Mouse (Mus musculus) ES-Bruce4 (cell line): ENCODE measurements at regions not wholly inside any gene's neighbourhood (a gene's known extent, or its start where the extent isn't known, plus 50 kb on each side); places are given as distances from the start of the nearest gene placed in this dataset.

Experiments
- CTCF ChIP-seq: IDR thresholded peaks from one replicate; pipeline ENCODE4 v1.8.1; 2011; ENCODE audit warnings: low read depth, low read length
- EP300 ChIP-seq: IDR thresholded peaks from 2 replicates; pipeline ENCODE4 v1.6.1; 2011; ENCODE audit warnings: low read depth, low read length; ENCODE audit not compliant: insufficient read depth
- POLR2A ChIP-seq: IDR thresholded peaks from one replicate; pipeline ENCODE4 v1.8.1; 2011; ENCODE audit warnings: low read length; ENCODE audit not compliant: insufficient read depth

DNA sequence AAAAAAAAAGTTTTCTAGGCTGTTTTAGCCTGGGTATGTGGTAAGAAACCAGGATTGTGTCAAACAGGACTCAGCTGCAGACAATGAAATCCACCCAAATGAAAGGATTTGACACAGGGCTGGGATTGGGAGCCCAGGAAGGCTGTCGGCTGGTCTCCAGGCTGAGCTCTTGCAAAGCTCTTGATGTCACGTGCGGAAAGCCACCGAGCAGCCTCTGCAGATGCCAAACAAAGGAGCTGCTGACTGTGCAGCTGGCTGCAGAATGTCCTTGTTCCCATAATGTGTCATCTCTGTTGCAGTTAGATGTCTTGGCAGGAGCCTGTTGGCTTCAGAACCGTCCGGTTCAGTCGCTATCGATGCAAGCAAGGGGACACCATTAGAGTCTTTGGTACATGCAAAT lies 56.1 kb downstream of the Bbs10 start:
- TF ChIP-seq POLR2A = no peak
- TF ChIP-seq CTCF = no peak
- no peak for TF ChIP-seq EP300
